Mouse (Mus musculus) heart, embryonic 16.5 days (tissue): ENCODE data around the gene Epdr1. TPM values are rescaled to one million over a fixed set of nuclear protein-coding genes. Genes with fewer than 3 reads are reported as not detected.
A peak's percentile ranks its signal among the peaks of the same experiment; 100 is the strongest.

Source experiments
- ATAC-seq: fragments of 200-750 bp; cut with Nextera tagmentation; replicated peaks from 2 replicates; pipeline ENCODE4 v1.8.0; 2017; ENCODE audit warnings: moderate number of reproducible peaks; ENCODE audit not compliant: insufficient read depth, low FRiP score; ENCODE audit errors: extremely low read depth
- H3K27ac ChIP-seq: fragments of 300-500 bp; sonication (generic); 2 replicates; pipeline ENCODE4 v1.5.1; 2014; ENCODE audit warnings: mild to moderate bottlenecking, low read length, control low read depth, moderate library complexity
- H3K27me3 ChIP-seq: fragments of 300-500 bp; sonication (generic); 2 replicates; pipeline ENCODE4 v1.6.1; 2014; ENCODE audit warnings: low read length, mixed read lengths; ENCODE audit not compliant: control insufficient read depth, insufficient read depth
- H3K36me3 ChIP-seq: fragments of 300-500 bp; sonication (generic); 2 replicates; pipeline ENCODE4 v1.6.1; 2014; ENCODE audit not compliant: control insufficient read depth, insufficient read depth
- H3K4me1 ChIP-seq: fragments of 300-500 bp; sonication (generic); 2 replicates; pipeline ENCODE4 v1.6.1; 2014; ENCODE audit warnings: low read length, mixed read lengths; ENCODE audit not compliant: control insufficient read depth, insufficient read depth
- H3K4me2 ChIP-seq: fragments of 300-500 bp; sonication (generic); 2 replicates; pipeline ENCODE4 v1.6.1; 2014; ENCODE audit warnings: low read depth, mild to moderate bottlenecking, control low read depth, low read length
- H3K4me3 ChIP-seq: fragments of 300-500 bp; sonication (generic); 2 replicates; pipeline ENCODE4 v1.5.1; 2014; ENCODE audit warnings: mild to moderate bottlenecking, control low read depth, low read length
- H3K9ac ChIP-seq: fragments of 300-500 bp; sonication (generic); 2 replicates; pipeline ENCODE4 v1.6.1; 2014; ENCODE audit warnings: low read length, control low read depth
- H3K9me3 ChIP-seq: fragments of 300-500 bp; sonication (generic); replicated peaks from 2 replicates; pipeline ENCODE4 v1.6.1; 2016; ENCODE audit warnings: low read length; ENCODE audit not compliant: control insufficient read depth
- WGBS: fragments of 180-500 bp; shearing (Covaris S2); extraction: QIAGEN DNeasy Blood & Tissue Kit; methylation state at CpG from one replicate; pipeline ENCODE4 v1.1.7; 2014; 5-methylcytosine and 5-hydroxymethylcytosine counted together
- polyA plus RNA-seq: library from polyadenylated mRNA; unstranded; fragments of >200 nt; fragmentation: Nextera tagmentation; extraction: Ambion mirVana; gene quantifications from 2 replicates; pipeline ENCODE4 v1.2.1, GENCODE M21; 2015

Gene Epdr1
- 30.4 and 33.5 TPM in 2 replicates for polyA plus RNA-seq

GRCm38 (mm10) chr13:19619216-19619927, at the start of gene Epdr1:
Gene Epdr1, minus strand, starts transcription at chr13:19619927.
- H3K36me3 ChIP-seq: no peaks in the 10 kb centered on the region
- under 1% methylated on average over 46 of the region's 46 CpGs for WGBS
- H3K9ac ChIP-seq: peak within 1 kb of the TSS; percentile 88
- H3K4me1 ChIP-seq: peaks cover 7% of the 10 kb centered on the region; the same call in 1 of the 2 replicates
- H3K4me2 ChIP-seq: peak within 1 kb of the TSS; percentile 93
- H3K4me3 ChIP-seq: peak within 1 kb of the TSS; percentile 78
- ATAC-seq: peak; percentile 77
- H3K9me3 ChIP-seq: no peaks in the 10 kb centered on the region
- peak within 1 kb of the TSS; percentile 77 for H3K27ac ChIP-seq
- peaks cover 14% of the 10 kb centered on the region for H3K27me3 ChIP-seq

- Histone ChIP-seq H3K4me1 (no peaks in the 10 kb centered on the region), H3K4me3 (no peak overlapping the region), H3K36me3 (no peaks in the 10 kb centered on the region), H3K9me3 (no peaks in the 10 kb centered on the region), H3K9ac (no peak overlapping the region), H3K27me3 (no peaks in the 10 kb centered on the region), H3K27ac (no peak overlapping the region), H3K4me2 (no peak overlapping the region)
- ATAC-seq: no peak
- 81% methylated on average over 4 of the region's 4 CpGs for WGBS
Observed at GRCm38 (mm10) chr13:19668355-19669140, 48.8 kb upstream of the Epdr1 start.

- H3K36me3 ChIP-seq: no peaks in the 10 kb centered on the region
Observed at GRCm38 (mm10) chr13:19652405-19652804, 32.7 kb upstream of the Epdr1 start.

GRCm38 (mm10) chr13:19649824-19650223, 30.1 kb upstream of the Epdr1 start:
- no peaks in the 10 kb centered on the region for H3K4me1 ChIP-seq
- no peak for ATAC-seq
- H3K27ac ChIP-seq: no peak overlapping the region
- H3K4me3 ChIP-seq: no peak overlapping the region
- WGBS: 83% methylated on average over 2 of the region's 2 CpGs
- no peak overlapping the region for H3K4me2 ChIP-seq
- no peak overlapping the region for H3K9ac ChIP-seq
- H3K27me3 ChIP-seq: no peaks in the 10 kb centered on the region
- no peaks in the 10 kb centered on the region for H3K36me3 ChIP-seq
- no peaks in the 10 kb centered on the region for H3K9me3 ChIP-seq

More at GRCm38 (mm10) chr13:19652405-19652804, 32.7 kb upstream of the Epdr1 start:
- Histone ChIP-seq H3K27me3 (no peaks in the 10 kb centered on the region), H3K4me1 (no peaks in the 10 kb centered on the region), H3K9me3 (no peaks in the 10 kb centered on the region), H3K27ac (no peak overlapping the region), H3K4me3 (no peak overlapping the region), H3K9ac (no peak overlapping the region), H3K4me2 (no peak overlapping the region)
- no peak for ATAC-seq
- WGBS: 82% methylated on average over 2 of the region's 2 CpGs

- WGBS: 70% methylated on average over 2 of the region's 2 CpGs
- Histone ChIP-seq H3K27ac (no peak overlapping the region), H3K36me3 (no peaks in the 10 kb centered on the region), H3K27me3 (no peaks in the 10 kb centered on the region), H3K4me2 (no peak overlapping the region), H3K9me3 (no peaks in the 10 kb centered on the region), H3K4me1 (no peaks in the 10 kb centered on the region), H3K9ac (no peak overlapping the region), H3K4me3 (no peak overlapping the region)
- no peak for ATAC-seq
Observed at GRCm38 (mm10) chr13:19644225-19644624, 24.5 kb upstream of the Epdr1 start.

GRCm38 (mm10) chr13:19643519-19643918, 23.8 kb upstream of the Epdr1 start:
- Histone ChIP-seq H3K4me1 (no peaks in the 10 kb centered on the region), H3K36me3 (no peaks in the 10 kb centered on the region), H3K9me3 (no peaks in the 10 kb centered on the region), H3K9ac (no peak overlapping the region), H3K27me3 (no peaks in the 10 kb centered on the region), H3K27ac (no peak overlapping the region), H3K4me2 (no peak overlapping the region), H3K4me3 (no peak overlapping the region)
- WGBS: 36% methylated on average over 1 of the region's 1 CpGs
- ATAC-seq: no peak

- H3K4me3 ChIP-seq: no peak overlapping the region
- 66% methylated on average over 2 of the region's 2 CpGs for WGBS
- no peaks in the 10 kb centered on the region for H3K9me3 ChIP-seq
- no peaks in the 10 kb centered on the region for H3K27me3 ChIP-seq
- no peaks in the 10 kb centered on the region for H3K36me3 ChIP-seq
- H3K9ac ChIP-seq: no peak overlapping the region
- H3K4me1 ChIP-seq: no peaks in the 10 kb centered on the region
- no peak overlapping the region for H3K4me2 ChIP-seq
- no peak overlapping the region for H3K27ac ChIP-seq
- no peak for ATAC-seq
Observed at GRCm38 (mm10) chr13:19640203-19640851, 20.6 kb upstream of the Epdr1 start.

- Histone ChIP-seq H3K4me3 (no peak overlapping the region), H3K27ac (no peak overlapping the region), H3K27me3 (no peaks in the 10 kb centered on the region), H3K4me1 (no peaks in the 10 kb centered on the region), H3K36me3 (no peaks in the 10 kb centered on the region), H3K4me2 (no peak overlapping the region), H3K9ac (no peak overlapping the region), H3K9me3 (no peaks in the 10 kb centered on the region)
- no peak for ATAC-seq
- 55% methylated on average over 4 of the region's 4 CpGs for WGBS
Observed at GRCm38 (mm10) chr13:19636131-19636530, 16.4 kb upstream of the Epdr1 start.
